Mouse (Mus musculus): Measurements from ENCODE around the gene Ilk. TPM values are rescaled to one million over a fixed set of nuclear protein-coding genes. Genes with fewer than 3 reads are reported as not detected.
A peak's percentile ranks its signal among the peaks of the same experiment; 100 is the strongest.
"Not testable (repeated sequence)": the region's sequence is repeated elsewhere in the genome, so short reads cannot be mapped to it uniquely, and the experiment has no call there.

The Ilk gene
- polyA plus RNA-seq, 1 experiment from 2014 or later: 192 TPM

DNA sequence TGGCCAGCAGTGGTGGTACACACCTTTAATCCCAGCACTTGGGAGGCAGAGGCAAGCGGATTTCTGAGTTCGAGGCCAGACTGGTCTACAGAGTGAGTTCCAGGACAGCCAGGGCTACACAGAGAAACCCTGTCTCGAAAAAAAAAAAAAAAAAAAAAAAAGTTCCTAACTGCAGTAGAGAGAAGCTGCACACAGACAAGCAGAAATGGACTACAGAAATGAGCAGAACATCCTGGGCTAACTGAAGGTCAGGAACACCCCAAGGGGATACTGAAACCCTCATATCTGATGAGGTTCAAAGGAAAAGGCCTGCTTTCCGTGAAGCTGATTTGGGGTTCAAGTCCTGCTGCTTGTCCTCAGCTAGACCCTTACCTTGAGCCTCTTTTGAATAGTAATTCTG, 928 bp upstream of the Ilk start:
- Histone ChIP-seq H3K4me2 (peak overlapping the region; percentile 95), H3K4me1 (peaks cover 27% of the 10 kb centered on the region), H3K36me3 (replicated peaks) (peaks cover 26% of the 10 kb centered on the region; the same call in 1 of the 2 replicates), H3K9ac (peak overlapping the region; percentile 93), H3K4me3 (peak overlapping the region; percentile 84)
- H3K27me3 ChIP-seq (replicated peaks); ATAC-seq (replicated peaks); H3K27ac ChIP-seq; H3K9me3 ChIP-seq: not testable (repeated sequence)
- 53% methylated on average over 4 of the region's 4 CpGs for WGBS

DNA sequence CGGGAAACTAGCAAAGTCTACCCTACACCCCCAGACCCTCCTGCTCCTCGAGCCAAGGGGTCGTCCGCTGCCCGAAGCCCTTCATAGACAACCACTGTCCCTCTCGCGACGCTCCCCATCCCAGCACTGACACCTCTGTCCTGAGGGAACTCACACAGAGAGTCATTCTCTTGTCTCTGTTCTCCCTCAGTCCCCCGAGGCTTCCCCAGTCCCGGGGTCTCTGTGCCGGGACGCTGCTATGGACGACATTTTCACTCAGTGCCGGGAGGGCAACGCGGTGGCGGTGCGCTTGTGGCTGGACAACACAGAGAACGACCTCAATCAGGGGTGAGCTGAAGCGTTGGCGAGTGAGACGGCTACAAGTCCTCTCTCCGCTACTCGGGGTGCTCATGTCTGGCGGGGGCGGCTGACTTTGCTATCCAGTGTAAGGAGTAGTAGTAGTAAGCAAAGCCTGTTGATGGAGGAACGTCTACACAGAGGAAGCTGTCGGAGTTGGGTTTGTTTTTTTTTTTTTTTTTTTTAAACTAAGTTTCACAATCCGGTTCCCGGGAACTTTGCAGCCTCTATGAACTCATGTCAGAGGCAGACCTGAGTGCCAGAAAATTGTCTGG, 624 bp downstream of the Ilk start, which contains the start of gene Rrp8:
Gene Rrp8 (minus strand): TSS at position 475 of the 611 bp plus-strand sequence.
- Histone ChIP-seq H3K27ac (peak within 1 kb of the TSS; percentile 79), H3K9me3 (no peaks in the 10 kb centered on the region), H3K36me3 (replicated peaks) (peaks cover 36% of the 10 kb centered on the region; the same call in 1 of the 2 replicates), H3K27me3 (replicated peaks) (no peaks in the 10 kb centered on the region), H3K4me1 (peaks cover 27% of the 10 kb centered on the region), H3K4me2 (peak within 1 kb of the TSS; percentile 95), H3K4me3 (peak within 1 kb of the TSS; percentile 84), H3K9ac (peak within 1 kb of the TSS; percentile 93)
- 2% methylated on average over 30 of the region's 30 CpGs for WGBS
- ATAC-seq (replicated peaks): peak; percentile 48

DNA sequence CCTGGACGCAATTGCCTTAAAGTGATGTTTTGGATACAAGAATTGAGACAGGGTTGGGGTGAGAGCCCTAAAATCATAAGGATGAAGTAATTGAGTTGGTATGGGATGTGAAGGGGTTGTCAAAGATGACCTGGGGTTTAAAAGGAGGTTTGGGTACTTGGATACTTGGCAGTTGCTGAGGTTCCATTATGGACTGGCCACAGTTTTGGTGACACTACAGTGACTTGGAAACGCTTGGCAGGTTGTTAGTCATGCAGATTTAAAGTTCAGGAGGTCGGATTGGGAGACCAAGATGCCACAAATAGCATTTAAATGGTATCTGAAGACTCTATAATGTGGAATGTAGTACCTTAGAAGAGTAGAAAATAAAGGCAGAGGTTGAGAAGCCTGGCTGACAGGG, 1.3 kb downstream of the Ilk start:
- 24% methylated on average over 3 of the region's 3 CpGs for WGBS
- no peaks in the 10 kb centered on the region for H3K27me3 ChIP-seq (replicated peaks)
- no peak overlapping the region for H3K27ac ChIP-seq
- H3K4me1 ChIP-seq: peaks cover 27% of the 10 kb centered on the region
- H3K9ac ChIP-seq: peak overlapping the region; percentile 93; the same call in 1 of the 2 replicates
- H3K4me3 ChIP-seq: peak overlapping the region; percentile 84
- H3K4me2 ChIP-seq: peak overlapping the region; percentile 95
- peaks cover 35% of the 10 kb centered on the region; the same call in 1 of the 2 replicates for H3K36me3 ChIP-seq (replicated peaks)
- no peaks in the 10 kb centered on the region for H3K9me3 ChIP-seq
- ATAC-seq (replicated peaks): no peak

DNA sequence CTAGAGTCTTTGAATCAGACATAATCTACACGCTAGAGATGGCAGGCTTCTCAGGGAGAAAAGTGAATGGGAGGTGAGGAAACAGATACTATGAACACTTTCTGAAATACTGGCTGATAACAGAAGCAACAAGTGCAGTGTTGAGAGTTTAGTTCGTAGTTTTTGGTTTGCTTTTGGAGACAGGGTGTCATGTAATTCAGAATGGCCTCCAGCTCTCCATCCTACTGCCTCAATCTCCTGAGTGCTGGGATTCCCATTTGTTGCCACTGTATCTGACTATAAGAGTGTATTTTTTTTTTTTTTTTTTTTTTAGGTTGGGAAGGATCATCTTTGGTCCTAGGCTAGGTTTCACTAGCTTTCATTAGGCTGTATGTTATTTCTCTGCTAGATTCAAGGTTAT, 1.9 kb downstream of the Ilk start:
- Histone ChIP-seq H3K9ac (no peak overlapping the region), H3K4me3 (no peak overlapping the region), H3K27me3 (replicated peaks) (no peaks in the 10 kb centered on the region), H3K36me3 (replicated peaks) (peaks cover 30% of the 10 kb centered on the region; the same call in 1 of the 2 replicates), H3K9me3 (no peaks in the 10 kb centered on the region), H3K4me1 (peaks cover 32% of the 10 kb centered on the region), H3K4me2 (no peak overlapping the region; the same call in 1 of the 2 replicates), H3K27ac (no peak overlapping the region)
- WGBS: 82% methylated on average over 2 of the region's 2 CpGs
- no peak for ATAC-seq (replicated peaks)

DNA sequence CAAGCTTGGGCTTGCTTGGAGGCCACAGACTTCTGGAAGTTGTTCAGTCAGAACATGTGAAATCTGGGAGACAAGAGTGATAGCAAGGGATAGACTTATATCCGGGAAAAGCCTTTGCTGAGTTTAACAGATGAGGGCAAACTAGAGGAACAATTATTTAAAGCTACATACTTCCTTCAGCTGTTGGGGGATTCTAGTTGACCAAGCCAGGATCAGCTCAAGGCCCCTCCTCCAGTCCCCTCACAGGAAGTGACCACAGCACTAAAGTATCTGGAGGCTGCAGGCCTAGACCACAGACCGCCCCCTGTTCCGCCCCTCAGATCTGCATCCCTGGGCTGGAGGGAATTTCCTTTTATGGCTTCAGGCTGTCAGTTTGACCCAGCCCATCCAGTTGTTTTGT, 2.6 kb downstream of the Ilk start:
- Histone ChIP-seq H3K36me3 (replicated peaks) (peaks cover 23% of the 10 kb centered on the region; the same call in 1 of the 2 replicates), H3K9me3 (no peaks in the 10 kb centered on the region), H3K27ac (no peak overlapping the region), H3K27me3 (replicated peaks) (no peaks in the 10 kb centered on the region), H3K4me2 (peak overlapping the region; percentile 24; the same call in 1 of the 2 replicates), H3K9ac (no peak overlapping the region), H3K4me3 (no peak overlapping the region), H3K4me1 (peaks cover 38% of the 10 kb centered on the region)
- ATAC-seq (replicated peaks): no peak
- 36% methylated on average over 3 of the region's 3 CpGs for WGBS

DNA sequence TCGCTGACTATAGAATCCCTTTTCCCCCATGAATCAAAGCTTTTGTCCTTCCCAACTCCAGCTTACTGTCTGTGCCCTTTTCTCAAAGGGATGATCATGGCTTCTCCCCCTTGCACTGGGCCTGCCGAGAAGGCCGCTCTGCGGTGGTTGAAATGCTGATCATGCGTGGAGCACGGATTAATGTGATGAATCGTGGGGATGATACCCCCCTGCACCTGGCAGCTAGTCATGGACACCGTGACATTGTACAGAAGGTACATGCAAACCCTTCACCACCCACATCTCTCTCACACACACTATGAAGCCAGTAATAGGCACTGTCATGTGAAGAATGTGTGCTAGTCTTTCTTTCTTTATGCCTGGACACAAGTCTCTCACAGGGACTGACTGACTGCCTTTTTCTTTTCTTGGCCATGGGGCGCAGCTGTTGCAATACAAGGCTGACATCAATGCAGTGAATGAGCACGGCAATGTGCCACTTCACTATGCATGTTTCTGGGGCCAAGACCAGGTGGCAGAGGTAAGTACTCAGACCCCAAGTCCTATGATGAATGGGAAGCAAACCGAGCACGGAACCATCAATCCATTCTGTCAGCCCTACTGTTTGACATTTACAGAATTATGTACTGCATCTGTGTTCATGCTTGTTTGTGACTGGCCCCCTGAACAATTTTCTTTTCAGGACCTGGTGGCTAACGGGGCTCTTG, 3.9 kb downstream of the Ilk start:
- peaks cover 23% of the 10 kb centered on the region; the same call in 1 of the 2 replicates for H3K36me3 ChIP-seq (replicated peaks)
- H3K4me1 ChIP-seq: peaks cover 41% of the 10 kb centered on the region
- H3K4me2 ChIP-seq: no peak overlapping the region
- no peaks in the 10 kb centered on the region for H3K27me3 ChIP-seq (replicated peaks)
- no peak overlapping the region for H3K4me3 ChIP-seq
- no peak for ATAC-seq (replicated peaks)
- no peaks in the 10 kb centered on the region for H3K9me3 ChIP-seq
- WGBS: 86% methylated on average over 13 of the region's 13 CpGs
- no peak overlapping the region for H3K27ac ChIP-seq
- H3K9ac ChIP-seq: no peak overlapping the region

DNA sequence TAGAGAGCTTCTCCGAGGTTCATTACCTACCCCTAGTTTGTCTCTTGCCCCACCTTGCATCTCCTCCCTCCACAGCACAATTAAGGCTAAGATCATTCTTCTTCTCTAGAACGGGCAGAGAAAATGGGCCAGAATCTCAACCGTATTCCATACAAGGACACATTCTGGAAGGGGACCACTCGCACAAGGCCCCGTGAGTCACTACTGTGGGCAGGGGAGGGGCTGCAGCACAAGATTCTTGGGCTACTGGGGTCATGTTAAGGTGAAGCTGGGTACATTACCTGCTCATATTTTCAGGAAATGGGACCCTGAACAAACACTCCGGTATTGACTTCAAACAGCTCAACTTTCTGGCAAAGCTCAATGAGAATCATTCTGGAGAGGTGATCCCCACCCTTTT, 4.5 kb downstream of the Ilk start:
- no peak overlapping the region for H3K9ac ChIP-seq
- no peaks in the 10 kb centered on the region for H3K27me3 ChIP-seq (replicated peaks)
- no peak overlapping the region for H3K27ac ChIP-seq
- peaks cover 37% of the 10 kb centered on the region for H3K4me1 ChIP-seq
- no peak overlapping the region for H3K4me2 ChIP-seq
- peaks cover 23% of the 10 kb centered on the region; the same call in 1 of the 2 replicates for H3K36me3 ChIP-seq (replicated peaks)
- no peak for ATAC-seq (replicated peaks)
- no peak overlapping the region for H3K4me3 ChIP-seq
- 87% methylated on average over 6 of the region's 6 CpGs for WGBS
- H3K9me3 ChIP-seq: no peaks in the 10 kb centered on the region

DNA sequence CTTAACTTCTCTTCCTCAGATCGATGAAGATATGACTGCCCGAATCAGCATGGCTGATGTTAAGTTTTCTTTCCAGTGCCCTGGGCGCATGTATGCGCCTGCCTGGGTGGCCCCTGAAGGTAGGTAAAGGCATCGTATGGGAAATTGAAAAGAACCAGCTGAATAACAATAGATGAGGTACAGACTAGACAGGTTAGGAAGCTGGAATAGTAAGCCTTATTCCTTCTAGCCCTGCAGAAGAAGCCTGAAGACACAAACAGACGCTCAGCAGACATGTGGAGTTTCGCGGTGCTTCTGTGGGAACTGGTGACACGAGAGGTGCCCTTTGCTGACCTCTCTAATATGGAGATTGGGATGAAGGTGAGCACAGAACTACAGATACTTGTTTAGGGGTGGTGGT, 5.6 kb downstream of the Ilk start:
- 94% methylated on average over 9 of the region's 9 CpGs for WGBS
- no peak overlapping the region for H3K4me3 ChIP-seq
- H3K4me1 ChIP-seq: peaks cover 35% of the 10 kb centered on the region
- H3K4me2 ChIP-seq: no peak overlapping the region
- H3K27ac ChIP-seq: no peak overlapping the region
- H3K9ac ChIP-seq: no peak overlapping the region
- H3K27me3 ChIP-seq (replicated peaks): no peaks in the 10 kb centered on the region
- H3K36me3 ChIP-seq (replicated peaks): peaks cover 28% of the 10 kb centered on the region; the same call in 1 of the 2 replicates
- H3K9me3 ChIP-seq: no peaks in the 10 kb centered on the region
- ATAC-seq (replicated peaks): no peak

DNA sequence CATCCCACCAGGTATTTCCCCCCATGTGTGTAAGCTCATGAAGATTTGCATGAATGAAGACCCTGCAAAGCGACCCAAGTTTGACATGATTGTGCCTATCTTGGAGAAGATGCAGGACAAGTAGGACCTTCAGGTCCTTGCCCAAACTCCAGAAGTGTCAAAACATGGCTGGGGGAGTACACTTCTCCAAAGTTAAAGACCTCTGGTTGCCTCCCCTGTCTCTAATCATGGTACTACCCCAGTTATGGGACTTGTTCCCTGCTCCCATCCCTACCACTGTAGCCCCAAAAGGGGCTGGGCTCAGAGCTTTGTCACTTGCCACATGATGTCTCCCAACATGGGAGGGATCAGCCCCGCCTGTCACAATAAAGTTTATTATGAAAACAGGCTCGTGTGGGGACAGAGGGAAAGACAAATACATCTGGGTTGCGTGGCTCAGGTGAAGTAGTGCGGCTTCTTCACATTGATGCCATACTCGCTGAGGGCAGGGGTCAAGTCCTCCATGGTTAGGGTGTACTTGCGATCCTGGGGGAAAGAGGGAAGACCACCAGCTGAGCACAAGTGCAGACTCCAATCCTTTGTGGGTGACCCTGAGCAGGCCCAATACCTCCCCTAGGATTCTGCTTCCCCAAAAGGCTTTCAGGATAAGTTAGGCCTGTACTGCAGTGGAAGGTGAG, 6.3 kb downstream of the Ilk start:
- H3K27ac ChIP-seq; ATAC-seq (replicated peaks); H3K9ac ChIP-seq; H3K27me3 ChIP-seq (replicated peaks); H3K9me3 ChIP-seq: not testable (repeated sequence)
- H3K4me2 ChIP-seq: peak overlapping the region; percentile 96
- 88% methylated on average over 7 of the region's 7 CpGs for WGBS
- H3K4me1 ChIP-seq: peaks cover 28% of the 10 kb centered on the region
- H3K4me3 ChIP-seq: 0 out of 2 replicates have a peak overlapping the region, but pooled peaks have one; percentile 96
- peaks cover 30% of the 10 kb centered on the region; the same call in 1 of the 2 replicates for H3K36me3 ChIP-seq (replicated peaks)

DNA sequence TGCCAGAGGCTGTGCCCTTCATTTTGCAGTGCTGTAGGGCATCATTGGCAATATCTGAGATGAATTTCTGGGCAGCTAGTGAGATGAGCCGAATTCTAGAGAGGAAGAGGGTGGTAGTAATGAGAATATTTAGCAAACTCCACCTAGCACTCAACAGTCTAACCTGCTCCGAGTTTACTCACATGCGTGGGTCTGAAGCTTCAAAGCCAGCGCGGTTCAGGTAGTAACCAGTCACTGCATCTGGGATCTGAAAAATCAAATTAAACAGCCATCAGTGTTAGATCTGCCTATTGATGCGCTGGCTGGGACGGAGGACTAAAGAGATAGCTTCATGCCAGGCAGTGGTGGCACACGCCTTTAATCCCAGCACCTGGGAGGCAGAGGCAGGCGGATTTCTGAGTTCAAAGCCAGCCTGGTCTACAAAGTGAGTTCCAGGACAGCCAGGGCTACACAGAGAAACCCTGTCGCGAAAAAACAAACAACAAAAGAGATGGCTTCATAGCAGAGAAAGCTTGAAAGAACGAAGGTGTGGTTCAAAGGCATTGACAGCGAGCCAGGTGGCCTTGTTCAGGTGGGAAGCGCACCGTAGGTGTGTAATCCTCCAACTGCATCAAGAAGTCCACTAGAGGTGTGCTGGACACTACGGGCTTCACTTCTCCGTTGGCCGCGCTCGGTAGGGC, 7.0 kb downstream of the Ilk start:
- peaks cover 21% of the 10 kb centered on the region for H3K4me1 ChIP-seq
- not testable (repeated sequence) for H3K9me3 ChIP-seq; H3K27me3 ChIP-seq (replicated peaks)
- peak overlapping the region; percentile 96 for H3K4me3 ChIP-seq
- peaks cover 30% of the 10 kb centered on the region; the same call in 1 of the 2 replicates for H3K36me3 ChIP-seq (replicated peaks)
- H3K27ac ChIP-seq: peak overlapping the region; percentile 85
- ATAC-seq (replicated peaks): peak; percentile 32
- WGBS: 35% methylated on average over 20 of the region's 20 CpGs
- peak overlapping the region; percentile 96 for H3K4me2 ChIP-seq
- peak overlapping the region; percentile 86 for H3K9ac ChIP-seq

DNA sequence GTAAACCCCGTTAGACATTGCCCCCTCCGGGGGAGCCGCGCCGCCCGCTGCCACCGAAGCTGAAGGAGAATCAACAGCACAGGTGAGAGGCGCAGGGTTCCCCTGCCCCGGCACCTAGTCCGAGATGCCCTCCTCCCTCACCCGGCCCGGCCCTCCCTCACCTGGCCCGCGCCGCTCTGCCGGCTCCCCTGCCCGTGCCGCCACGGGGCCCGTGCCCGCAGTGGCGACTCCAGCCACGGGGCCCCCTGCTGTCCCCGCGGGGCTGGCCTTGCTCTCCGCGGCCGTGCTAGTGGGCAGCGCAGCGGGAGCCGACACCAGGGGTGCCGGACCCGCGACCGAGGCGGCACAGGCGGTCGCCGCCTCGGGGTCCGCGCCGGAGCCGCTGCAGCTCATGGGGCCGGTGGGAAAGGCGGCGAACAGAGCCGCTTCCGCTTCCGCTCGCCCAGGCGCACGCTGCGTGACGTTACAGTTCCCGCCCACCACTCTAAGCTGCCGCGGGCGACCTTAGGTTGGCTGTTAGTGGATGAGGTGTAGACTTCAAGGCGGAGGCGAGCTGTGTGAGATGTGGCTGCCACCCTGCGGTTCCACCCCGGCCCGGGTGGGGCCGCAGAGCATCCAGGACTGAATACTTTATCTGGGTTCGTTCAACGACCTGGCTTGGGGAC, 7.7 kb downstream of the Ilk start, which contains the start of gene Taf10:
Gene Taf10 (minus strand): TSS at position 436 of the 665 bp plus-strand sequence.
- no peaks in the 10 kb centered on the region for H3K27me3 ChIP-seq (replicated peaks)
- under 1% methylated on average over 67 of the region's 67 CpGs for WGBS
- peak within 1 kb of the TSS; percentile 85 for H3K27ac ChIP-seq
- H3K36me3 ChIP-seq (replicated peaks): peaks cover 30% of the 10 kb centered on the region; the same call in 1 of the 2 replicates
- H3K4me3 ChIP-seq: peak within 1 kb of the TSS; percentile 96
- ATAC-seq (replicated peaks): peak; percentile 97
- H3K4me2 ChIP-seq: peak within 1 kb of the TSS; percentile 96
- H3K4me1 ChIP-seq: peaks cover 16% of the 10 kb centered on the region
- no peaks in the 10 kb centered on the region for H3K9me3 ChIP-seq
- H3K9ac ChIP-seq: peak within 1 kb of the TSS; percentile 86

Measured in midbrain, embryonic 15.5 days (tissue).